Mouse (Mus musculus) megakaryocyte-erythroid progenitor cell, adult 5-6 weeks (primary cell): ENCODE results near the gene Nrn1l. TPM values are rescaled to one million over a fixed set of nuclear protein-coding genes. Genes with fewer than 3 reads are reported as not detected.
A peak's percentile ranks its signal among the peaks of the same experiment; 100 is the strongest.

Source experiments
- ATAC-seq: replicated peaks from 2 replicates; pipeline ENCODE4 v1.8.0; 2016; ENCODE audit warnings: mild to moderate bottlenecking, inconsistent platforms; ENCODE audit not compliant: severe bottlenecking, poor library complexity, low FRiP score, low TSS enrichment
- total RNA-seq, 2 experiments: library from RNA; stranded (forward) in 1 of 2; stranded (reverse) in 1 of 2; fragments of 200-1000, 215-1000 nt in 1 of 2; fragments of >200 nt in 1 of 2; fragmentation: Nextera tagmentation in 1 of 2; gene quantifications; 2 replicates each; pipeline ENCODE4 v1.2.3; 2014 to 2017

Gene Nrn1l
- total RNA-seq, 2 experiments from 2014 or later = 2.0 TPM; not detected in 1

DNA sequence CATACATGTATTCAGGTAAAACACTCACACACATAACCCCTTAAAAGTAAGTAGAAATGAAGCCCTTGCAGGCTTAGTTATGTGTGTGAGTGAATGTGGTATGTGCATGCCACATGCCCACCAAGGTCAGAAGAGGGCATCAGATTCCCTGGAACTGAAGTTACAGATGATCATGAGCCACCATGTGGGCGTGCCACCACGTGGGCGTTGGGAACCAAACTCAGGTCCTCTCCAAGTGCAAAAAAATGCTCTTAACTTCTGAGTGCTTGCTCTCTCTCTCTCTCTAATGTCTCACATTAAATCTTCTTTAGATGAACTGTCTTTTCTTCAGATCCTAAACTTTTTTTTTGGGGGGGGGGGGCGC, 44.9 kb downstream of the Nrn1l start, which contains the start of gene Psmb10:
Psmb10 (minus strand) TSS at position 139 of the 364 bp plus-strand sequence.
- peak; percentile 27; the same call in 1 of the 2 replicates for ATAC-seq

DNA sequence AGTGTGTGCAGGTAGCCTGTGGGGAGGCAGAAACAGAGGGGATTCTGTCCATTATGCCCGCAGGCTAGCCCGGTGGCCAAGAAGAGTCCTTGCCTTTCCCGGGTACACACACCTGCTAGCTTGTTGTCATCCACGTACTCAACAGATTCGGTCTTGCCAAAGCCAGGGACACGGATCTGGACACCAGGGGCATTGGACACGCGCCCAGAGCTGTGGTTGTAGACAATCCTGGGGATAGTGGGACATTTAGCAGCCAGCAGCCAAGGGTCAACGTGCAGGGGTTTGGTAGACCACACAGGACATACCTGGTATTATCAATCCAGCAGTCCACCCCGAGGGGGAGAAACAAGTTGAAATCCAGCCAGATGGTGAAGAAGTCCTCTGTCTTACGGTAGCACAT, 48.7 kb downstream of the Nrn1l start:
- ATAC-seq = no peak

DNA sequence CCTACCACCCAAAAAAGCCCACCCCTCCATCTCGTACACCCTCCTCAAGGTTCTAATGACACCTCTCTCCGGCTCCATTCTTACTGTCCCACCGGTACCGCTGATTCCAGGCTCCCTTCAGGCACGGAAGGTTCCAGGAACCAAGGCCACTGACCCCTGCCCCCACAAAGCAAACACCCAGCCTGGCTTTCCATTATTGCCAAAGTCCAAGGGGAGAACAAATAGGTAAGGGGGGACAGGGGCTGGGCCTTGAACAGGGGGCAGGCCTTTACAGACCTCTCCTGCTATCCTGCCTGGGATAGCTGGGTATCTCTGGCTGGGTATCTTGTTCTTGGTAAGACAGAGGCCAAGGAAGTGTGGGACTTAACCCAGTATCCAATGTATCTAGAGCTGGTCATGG, 49.2 kb downstream of the Nrn1l start:
- ATAC-seq = no peak

DNA sequence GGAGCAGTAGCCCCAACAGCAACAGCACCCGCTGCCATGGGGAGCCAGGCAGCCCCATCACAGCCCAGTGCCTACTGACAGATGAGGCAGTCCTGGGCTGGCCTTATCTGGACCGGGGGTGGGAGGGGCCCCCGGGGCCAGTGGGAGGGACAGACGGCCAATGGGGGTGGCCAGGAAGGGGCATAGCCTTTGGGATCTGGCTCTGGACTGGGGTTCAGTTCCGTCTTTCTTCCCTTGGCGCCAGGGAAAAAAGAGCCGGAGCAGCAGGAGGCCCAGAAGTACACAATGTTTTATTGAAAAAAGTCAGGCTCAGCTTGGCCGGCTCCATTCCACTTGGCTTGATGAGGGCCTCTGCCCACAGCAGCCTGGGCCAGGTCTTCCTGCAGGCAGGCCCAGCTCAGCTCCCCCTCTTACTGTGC, 50.0 kb downstream of the Nrn1l start, which contains the start of gene Lcat:
Lcat (minus strand) TSS at position 62 of the 419 bp plus-strand sequence.
- no peak for ATAC-seq

Other genes starting within 250 kb of the Nrn1l start
- gene Carmil2, start 207.3 kb upstream of the Nrn1l start, total RNA-seq (2014; fragmentation: Nextera tagmentation) = 5.7 and 7.1 TPM in 2 replicates
- gene Carmil2, start 207.3 kb upstream of the Nrn1l start, total RNA-seq (2017) = 1.1 and 2.7 TPM in 2 replicates
- 60.3 and 83.6 TPM in 2 replicates for gene Acd, start 192.5 kb upstream of the Nrn1l start, total RNA-seq (2014; fragmentation: Nextera tagmentation)
- gene Acd, start 192.5 kb upstream of the Nrn1l start, total RNA-seq (2017) = 20.6 and 46.8 TPM in 2 replicates
- gene Pard6a, start 192.4 kb upstream of the Nrn1l start, total RNA-seq (2014; fragmentation: Nextera tagmentation) = 9.1 and 16.5 TPM in 2 replicates
- gene Pard6a, start 192.4 kb upstream of the Nrn1l start, total RNA-seq (2017) = 2.6 and 13.0 TPM in 2 replicates
- not detected in 2 replicates for gene 4933405L10Rik, start 185.9 kb upstream of the Nrn1l start, total RNA-seq (2014; fragmentation: Nextera tagmentation)
- gene 4933405L10Rik, start 185.9 kb upstream of the Nrn1l start, total RNA-seq (2017) = not detected in 2 replicates
- gene Enkd1, start 185.4 kb upstream of the Nrn1l start, total RNA-seq (2014; fragmentation: Nextera tagmentation) = 15.8 and 25.4 TPM in 2 replicates
- 7.4 and 9.9 TPM in 2 replicates for gene Enkd1, start 185.4 kb upstream of the Nrn1l start, total RNA-seq (2017)
- 2.3 and 2.7 TPM in 2 replicates for gene Gfod2, start 134.9 kb upstream of the Nrn1l start, total RNA-seq (2014; fragmentation: Nextera tagmentation)
- gene Gfod2, start 134.9 kb upstream of the Nrn1l start, total RNA-seq (2017) = 3.1 and 9.8 TPM in 2 replicates
- 34.9 and 36.4 TPM in 2 replicates for gene Ranbp10, start 66.2 kb upstream of the Nrn1l start, total RNA-seq (2014; fragmentation: Nextera tagmentation)
- 8.3 and 16.0 TPM in 2 replicates for gene Ranbp10, start 66.2 kb upstream of the Nrn1l start, total RNA-seq (2017)
- not detected in 2 replicates for gene Tsnaxip1, start 65.8 kb upstream of the Nrn1l start, total RNA-seq (2014; fragmentation: Nextera tagmentation)
- gene Tsnaxip1, start 65.8 kb upstream of the Nrn1l start, total RNA-seq (2017) = not detected in 2 replicates
- 32.0 and 47.6 TPM in 2 replicates for gene Cenpt, start 40.3 kb upstream of the Nrn1l start, total RNA-seq (2014; fragmentation: Nextera tagmentation)
- 14.2 and 20.0 TPM in 2 replicates for gene Cenpt, start 40.3 kb upstream of the Nrn1l start, total RNA-seq (2017)
- gene Thap11, start 38.4 kb upstream of the Nrn1l start, total RNA-seq (2014; fragmentation: Nextera tagmentation) = 24.4 and 27.1 TPM in 2 replicates
- 18.5 and 33.4 TPM in 2 replicates for gene Thap11, start 38.4 kb upstream of the Nrn1l start, total RNA-seq (2017)
- gene Nutf2, start 33.0 kb upstream of the Nrn1l start, total RNA-seq (2014; fragmentation: Nextera tagmentation) = 174 and 237 TPM in 2 replicates
- 29.3 and 101 TPM in 2 replicates for gene Nutf2, start 33.0 kb upstream of the Nrn1l start, total RNA-seq (2017)
- gene Edc4, start 12.7 kb upstream of the Nrn1l start, total RNA-seq (2014; fragmentation: Nextera tagmentation) = 45.9 and 46.3 TPM in 2 replicates
- 25.9 and 38.4 TPM in 2 replicates for gene Edc4, start 12.7 kb upstream of the Nrn1l start, total RNA-seq (2017)
- 16.8 and 17.5 TPM in 2 replicates for gene Pskh1, start 6.9 kb downstream of the Nrn1l start, total RNA-seq (2014; fragmentation: Nextera tagmentation)
- 15.4 and 17.3 TPM in 2 replicates for gene Pskh1, start 6.9 kb downstream of the Nrn1l start, total RNA-seq (2017)
- 1.6 TPM in 1 of 2 replicates, not detected in the other for gene Ctrl, start 40.3 kb downstream of the Nrn1l start, total RNA-seq (2014; fragmentation: Nextera tagmentation)
- not detected in 2 replicates for gene Ctrl, start 40.3 kb downstream of the Nrn1l start, total RNA-seq (2017)
- 93.9 and 150 TPM in 2 replicates for gene Psmb10, start 44.9 kb downstream of the Nrn1l start, total RNA-seq (2014; fragmentation: Nextera tagmentation)
- 29.5 and 38.9 TPM in 2 replicates for gene Psmb10, start 44.9 kb downstream of the Nrn1l start, total RNA-seq (2017)
- 3.7 and 4.6 TPM in 2 replicates for gene Lcat, start 49.8 kb downstream of the Nrn1l start, total RNA-seq (2014; fragmentation: Nextera tagmentation)
- gene Lcat, start 49.8 kb downstream of the Nrn1l start, total RNA-seq (2017) = 1.5 TPM in 1 of 2 replicates, not detected in the other
- gene Slc12a4, start 72.5 kb downstream of the Nrn1l start, total RNA-seq (2014; fragmentation: Nextera tagmentation) = 11.4 and 14.2 TPM in 2 replicates
- gene Slc12a4, start 72.5 kb downstream of the Nrn1l start, total RNA-seq (2017) = 4.7 and 10.5 TPM in 2 replicates
- gene Dpep3, start 85.9 kb downstream of the Nrn1l start, total RNA-seq (2014; fragmentation: Nextera tagmentation) = not detected in 2 replicates
- gene Dpep3, start 85.9 kb downstream of the Nrn1l start, total RNA-seq (2017) = not detected in 2 replicates
- 23.0 and 28.9 TPM in 2 replicates for gene Dus2, start 97.8 kb downstream of the Nrn1l start, total RNA-seq (2014; fragmentation: Nextera tagmentation)
- gene Dus2, start 97.8 kb downstream of the Nrn1l start, total RNA-seq (2017) = 13.8 and 22.5 TPM in 2 replicates
- not detected in 2 replicates for gene Dpep2nb, start 112.4 kb downstream of the Nrn1l start, total RNA-seq (2014; fragmentation: Nextera tagmentation)
- gene Dpep2nb, start 112.4 kb downstream of the Nrn1l start, total RNA-seq (2017) = not detected in 2 replicates
- 11.6 and 18.3 TPM in 2 replicates for gene Ddx28, start 118.3 kb downstream of the Nrn1l start, total RNA-seq (2014; fragmentation: Nextera tagmentation)
- 11.8 and 14.4 TPM in 2 replicates for gene Ddx28, start 118.3 kb downstream of the Nrn1l start, total RNA-seq (2017)
- gene Nfatc3, start 165.3 kb downstream of the Nrn1l start, total RNA-seq (2014; fragmentation: Nextera tagmentation) = 102 and 103 TPM in 2 replicates
- 35.0 and 35.3 TPM in 2 replicates for gene Nfatc3, start 165.3 kb downstream of the Nrn1l start, total RNA-seq (2017)
- gene Esrp2, start 243.4 kb downstream of the Nrn1l start, total RNA-seq (2014; fragmentation: Nextera tagmentation) = 0.68 and 1.4 TPM in 2 replicates
- not detected in 2 replicates for gene Esrp2, start 243.4 kb downstream of the Nrn1l start, total RNA-seq (2017)